Mouse (Mus musculus) embryonic facial prominence, embryonic 15.5 days (tissue): ENCODE measurements at regions not wholly inside any gene's neighbourhood (a gene's known extent, or its start where the extent isn't known, plus 50 kb on each side); places are given as distances from the start of the nearest gene placed in this dataset.

ENCODE experiments used
- ATAC-seq: fragments of 200-750 bp; cut with Nextera tagmentation; 2 replicates; pipeline ENCODE4 v1.8.0; 2017; ENCODE audit warnings: low read depth, moderate TSS enrichment; ENCODE audit not compliant: insufficient number of reproducible peaks, low FRiP score, low TSS enrichment
- H3K27ac ChIP-seq: fragments of 300-500 bp; sonication (generic); replicated peaks from 2 replicates; pipeline ENCODE4 v1.5.1; 2015; ENCODE audit warnings: mild to moderate bottlenecking, inconsistent platforms
- H3K27me3 ChIP-seq: fragments of 300-500 bp; sonication (generic); 2 replicates; pipeline ENCODE4 v1.6.1; 2015; ENCODE audit warnings: inconsistent platforms
- H3K36me3 ChIP-seq: fragments of 300-500 bp; sonication (generic); 2 replicates; pipeline ENCODE4 v1.6.1; 2015; ENCODE audit warnings: mild to moderate bottlenecking, inconsistent platforms
- H3K4me1 ChIP-seq: fragments of 300-500 bp; sonication (generic); 2 replicates; pipeline ENCODE4 v1.6.1; 2015; ENCODE audit warnings: inconsistent platforms
- H3K4me2 ChIP-seq: fragments of 300-500 bp; sonication (generic); replicated peaks from 2 replicates; pipeline ENCODE4 v1.6.1; 2015; ENCODE audit warnings: mild to moderate bottlenecking, inconsistent platforms
- H3K4me3 ChIP-seq: fragments of 300-500 bp; sonication (generic); replicated peaks from 2 replicates; pipeline ENCODE4 v1.5.1; 2015; ENCODE audit warnings: mild to moderate bottlenecking, inconsistent platforms
- H3K9ac ChIP-seq: fragments of 300-500 bp; sonication (generic); 2 replicates; pipeline ENCODE4 v1.6.1; 2015; ENCODE audit warnings: inconsistent platforms
- H3K9me3 ChIP-seq: fragments of 300-500 bp; sonication (generic); replicated peaks from 2 replicates; pipeline ENCODE4 v1.6.1; 2016; ENCODE audit warnings: inconsistent platforms
- WGBS: fragments of 180-500 bp; shearing (Covaris S2); methylation state at CpG from one replicate; pipeline ENCODE4 v1.1.7; 2015; 5-methylcytosine and 5-hydroxymethylcytosine counted together

DNA sequence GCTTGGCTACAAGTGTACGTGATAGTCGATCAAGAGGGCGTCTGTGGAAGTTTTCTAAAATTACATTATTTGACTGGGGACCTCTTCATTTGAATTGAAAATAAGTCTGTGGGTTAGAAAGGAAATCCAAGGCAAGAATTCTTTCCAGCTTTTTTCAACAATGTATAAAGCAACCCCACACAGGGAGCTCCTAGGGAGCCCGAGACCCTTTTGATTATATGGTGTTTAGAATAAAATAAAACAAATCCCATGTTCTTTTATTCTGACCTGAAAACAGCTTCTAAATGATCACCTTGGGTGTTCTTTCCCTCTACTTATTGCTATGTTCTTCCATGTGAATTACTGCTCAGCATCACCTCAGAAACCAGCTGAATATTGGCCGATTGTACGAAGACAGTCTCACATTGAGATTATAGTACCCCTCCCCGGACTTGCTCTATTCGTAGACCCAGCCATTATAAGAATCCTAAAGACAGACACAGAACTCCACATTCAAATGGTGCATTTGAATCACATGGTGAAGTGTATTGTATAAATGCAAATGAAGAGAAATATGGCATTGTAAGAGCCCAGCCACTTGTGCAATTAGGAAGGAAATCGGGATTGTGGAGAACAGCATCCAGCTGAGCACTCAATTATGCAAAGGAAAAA is 236.3 kb upstream of the Map3k7 start:
- WGBS = 78% methylated on average over 9 of the region's 9 CpGs

DNA sequence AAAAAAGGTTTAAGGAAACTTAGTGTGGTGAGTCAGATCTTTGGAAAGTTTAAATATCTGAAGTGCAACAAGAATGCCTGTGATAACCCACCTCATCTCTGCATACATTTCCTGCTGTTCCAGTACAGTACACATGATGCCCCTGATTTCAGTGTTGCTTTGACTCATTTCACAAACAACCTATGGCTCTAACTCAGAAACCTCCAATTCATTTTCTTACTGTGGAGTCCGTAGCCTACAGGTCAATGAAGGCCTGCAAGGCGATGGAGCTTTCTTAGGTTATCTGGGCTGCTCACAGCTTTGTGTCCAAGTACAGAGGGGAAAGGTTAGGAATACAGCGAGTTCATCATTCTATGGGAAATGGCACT is 235.8 kb upstream of the Map3k7 start:
- Histone ChIP-seq H3K36me3 (no peaks in the 10 kb centered on the region), H3K9me3 (no peaks in the 10 kb centered on the region), H3K9ac (no peak overlapping the region), H3K4me2 (no peak overlapping the region), H3K27me3 (no peaks in the 10 kb centered on the region), H3K4me3 (no peak overlapping the region), H3K4me1 (no peaks in the 10 kb centered on the region), H3K27ac (no peak overlapping the region)
- ATAC-seq = no peak
- WGBS = 96% methylated on average over 3 of the region's 3 CpGs

More for the DNA sequence above, 236.3 kb upstream of the Map3k7 start:
- H3K36me3 ChIP-seq = no peaks in the 10 kb centered on the region
- H3K9ac ChIP-seq = no peak overlapping the region
- H3K4me3 ChIP-seq = no peak overlapping the region
- no peaks in the 10 kb centered on the region for H3K4me1 ChIP-seq
- no peak overlapping the region for H3K27ac ChIP-seq
- no peak overlapping the region for H3K4me2 ChIP-seq
- H3K27me3 ChIP-seq = no peaks in the 10 kb centered on the region
- no peaks in the 10 kb centered on the region for H3K9me3 ChIP-seq
- ATAC-seq = no peak

DNA sequence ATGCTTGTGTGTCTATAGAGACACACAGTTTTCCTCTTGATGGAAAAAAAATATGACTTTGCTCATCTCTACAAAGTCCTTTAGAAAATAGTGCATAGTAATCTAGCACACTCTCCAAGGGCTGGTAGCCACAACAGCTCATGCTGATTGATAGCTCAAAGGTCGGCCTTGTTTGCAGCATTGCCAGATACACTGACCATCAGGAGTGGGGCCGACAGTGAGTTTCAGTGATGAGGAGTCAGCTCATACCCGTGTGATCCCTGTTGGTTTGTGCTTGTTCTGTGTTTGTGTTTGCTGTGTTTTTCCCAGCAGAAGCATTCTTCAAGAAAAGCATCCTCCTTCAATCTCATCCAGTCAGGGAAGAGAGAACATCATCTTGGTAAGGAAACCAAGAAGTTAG is 220.1 kb upstream of the Map3k7 start:
- Histone ChIP-seq H3K4me1 (no peaks in the 10 kb centered on the region), H3K4me3 (no peak overlapping the region), H3K4me2 (no peak overlapping the region), H3K9me3 (no peaks in the 10 kb centered on the region), H3K27me3 (no peaks in the 10 kb centered on the region), H3K9ac (no peak overlapping the region), H3K27ac (no peak overlapping the region), H3K36me3 (no peaks in the 10 kb centered on the region)
- WGBS = 71% methylated on average over 3 of the region's 3 CpGs
- ATAC-seq = no peak

DNA sequence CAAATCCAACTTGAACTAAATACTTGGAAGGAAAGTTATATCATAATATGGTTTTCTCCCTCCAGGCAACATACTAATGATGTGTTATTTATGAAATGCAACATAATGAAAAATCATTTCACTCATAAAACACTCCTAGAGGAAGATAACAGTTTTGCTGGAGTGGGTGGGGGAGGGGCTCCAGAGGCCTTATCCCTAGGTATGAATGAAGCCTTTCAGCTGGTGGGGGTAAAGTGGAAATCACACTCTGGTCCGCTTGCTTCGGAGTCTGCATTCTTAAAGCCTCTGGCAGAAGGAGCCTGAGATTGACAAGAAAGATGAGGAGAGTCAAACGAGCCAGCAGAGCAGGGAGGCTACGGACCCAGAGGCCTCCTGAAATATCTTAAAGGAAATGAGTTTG is 219.5 kb upstream of the Map3k7 start:
- Histone ChIP-seq H3K4me3 (no peak overlapping the region), H3K4me2 (no peak overlapping the region), H3K36me3 (no peaks in the 10 kb centered on the region), H3K9ac (no peak overlapping the region), H3K27ac (no peak overlapping the region), H3K9me3 (no peaks in the 10 kb centered on the region), H3K4me1 (no peaks in the 10 kb centered on the region), H3K27me3 (no peaks in the 10 kb centered on the region)
- 30% methylated on average over 4 of the region's 4 CpGs for WGBS
- ATAC-seq = no peak

DNA sequence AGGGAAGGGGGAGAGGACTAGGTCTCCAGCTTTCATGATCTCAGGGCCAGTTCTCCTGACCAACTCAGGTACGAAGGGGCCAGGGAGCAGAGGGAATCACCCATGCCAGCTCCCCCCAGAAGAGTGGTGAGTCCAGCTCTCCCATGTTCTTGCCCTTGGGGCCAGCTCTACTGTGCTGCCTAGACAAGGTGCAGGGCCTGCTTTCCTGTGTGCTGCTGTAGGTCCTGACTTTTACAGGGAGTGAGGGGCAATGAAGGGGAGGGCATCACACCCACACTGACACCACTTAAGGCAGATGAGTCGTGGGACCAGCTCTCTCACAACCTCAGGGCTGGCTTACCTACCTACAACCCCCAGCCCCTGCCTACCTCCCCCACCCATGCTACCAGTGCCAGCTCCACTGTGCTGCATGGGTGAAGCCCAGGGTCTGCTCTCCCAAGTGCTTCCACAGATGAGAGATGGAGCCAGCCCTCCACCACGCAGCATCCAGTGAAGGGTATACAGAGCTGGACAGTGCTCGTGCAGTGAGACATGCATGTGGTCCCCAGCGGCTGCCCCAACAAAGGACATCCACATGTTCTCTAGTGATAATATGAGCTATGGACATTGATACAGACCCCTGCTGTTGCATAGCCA is 210.1 kb upstream of the Map3k7 start:
- WGBS = 89% methylated on average over 5 of the region's 5 CpGs
- no peak for ATAC-seq
- Histone ChIP-seq H3K27me3 (no peaks in the 10 kb centered on the region), H3K36me3 (no peaks in the 10 kb centered on the region), H3K4me2 (no peak overlapping the region), H3K4me3 (no peak overlapping the region), H3K9ac (no peak overlapping the region), H3K9me3 (no peaks in the 10 kb centered on the region), H3K27ac (no peak overlapping the region), H3K4me1 (no peaks in the 10 kb centered on the region)

DNA sequence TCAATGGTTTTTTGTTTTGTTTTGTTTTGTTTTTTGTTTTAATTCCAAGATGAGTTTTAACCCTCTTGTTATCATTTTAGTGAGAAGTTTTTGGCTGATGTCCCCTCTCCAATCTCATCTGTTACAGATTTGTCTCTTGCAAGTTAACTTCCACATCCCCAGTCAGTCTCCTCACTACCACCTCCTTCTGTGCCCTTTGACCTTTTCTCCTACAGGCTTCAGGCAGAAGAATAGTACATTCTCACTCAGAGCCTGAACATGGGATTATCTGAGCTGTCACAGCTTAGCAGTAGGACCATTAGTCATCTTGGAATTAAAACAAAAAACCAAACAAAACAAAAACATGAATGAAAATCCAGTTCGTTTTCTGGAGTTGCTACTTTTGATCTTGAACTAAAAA is 206.8 kb upstream of the Map3k7 start:
- Histone ChIP-seq H3K36me3 (no peaks in the 10 kb centered on the region), H3K4me1 (no peaks in the 10 kb centered on the region), H3K27ac (no peak overlapping the region), H3K9me3 (no peaks in the 10 kb centered on the region), H3K9ac (no peak overlapping the region), H3K4me2 (no peak overlapping the region), H3K27me3 (no peaks in the 10 kb centered on the region), H3K4me3 (no peak overlapping the region)
- WGBS = 29% methylated on average over 1 of the region's 1 CpGs
- ATAC-seq = no peak

DNA sequence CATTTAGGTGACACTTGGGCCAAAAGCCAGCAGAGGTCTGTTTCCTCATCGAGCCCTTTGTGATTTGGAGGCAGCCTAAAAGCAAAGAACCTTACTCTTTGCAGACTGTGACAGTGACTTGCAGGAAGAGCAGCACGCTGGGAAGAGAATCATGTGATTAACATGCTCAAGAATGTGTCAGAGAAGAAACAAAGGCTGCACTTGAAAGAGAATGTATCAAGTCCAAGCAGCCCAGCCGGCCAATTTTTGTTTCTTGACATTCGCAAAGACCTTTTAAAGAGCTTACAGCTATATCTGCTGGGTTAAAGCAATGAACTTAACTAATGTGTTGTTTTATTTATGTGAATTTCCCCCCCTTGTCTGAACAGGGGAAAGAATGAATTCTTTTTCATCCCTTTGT is 203.8 kb upstream of the Map3k7 start:
- Histone ChIP-seq H3K27me3 (no peaks in the 10 kb centered on the region), H3K36me3 (no peaks in the 10 kb centered on the region), H3K9me3 (no peaks in the 10 kb centered on the region), H3K27ac (no peak overlapping the region), H3K9ac (no peak overlapping the region), H3K4me3 (no peak overlapping the region), H3K4me1 (no peaks in the 10 kb centered on the region), H3K4me2 (no peak overlapping the region)
- ATAC-seq = no peak
- 53% methylated on average over 4 of the region's 4 CpGs for WGBS

DNA sequence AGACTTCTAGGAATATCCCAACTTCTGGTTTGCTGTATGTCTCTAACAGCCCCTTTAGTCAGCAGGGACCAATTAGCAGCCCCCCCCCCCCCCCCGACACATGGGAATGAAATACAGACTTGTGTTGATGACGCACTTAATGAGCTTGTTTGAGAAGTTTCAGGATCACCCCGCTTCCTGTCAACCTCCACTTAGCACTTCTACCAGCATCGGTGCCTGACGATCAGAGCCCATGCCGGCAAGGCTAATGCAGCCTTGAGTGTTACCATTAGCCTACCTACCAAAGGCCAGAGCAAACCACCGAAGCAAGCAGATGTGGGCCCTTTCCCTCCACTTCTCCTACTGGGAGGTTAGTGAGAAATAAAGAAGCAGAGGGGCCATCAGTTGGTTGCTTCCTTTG is 201.7 kb upstream of the Map3k7 start:
- 37% methylated on average over 7 of the region's 7 CpGs for WGBS
- no peaks in the 10 kb centered on the region for H3K36me3 ChIP-seq
- no peak overlapping the region for H3K4me3 ChIP-seq
- H3K4me1 ChIP-seq = no peaks in the 10 kb centered on the region
- H3K4me2 ChIP-seq = no peak overlapping the region
- no peaks in the 10 kb centered on the region for H3K27me3 ChIP-seq
- H3K9me3 ChIP-seq = no peaks in the 10 kb centered on the region
- no peak for ATAC-seq
- no peak overlapping the region for H3K27ac ChIP-seq
- no peak overlapping the region for H3K9ac ChIP-seq

DNA sequence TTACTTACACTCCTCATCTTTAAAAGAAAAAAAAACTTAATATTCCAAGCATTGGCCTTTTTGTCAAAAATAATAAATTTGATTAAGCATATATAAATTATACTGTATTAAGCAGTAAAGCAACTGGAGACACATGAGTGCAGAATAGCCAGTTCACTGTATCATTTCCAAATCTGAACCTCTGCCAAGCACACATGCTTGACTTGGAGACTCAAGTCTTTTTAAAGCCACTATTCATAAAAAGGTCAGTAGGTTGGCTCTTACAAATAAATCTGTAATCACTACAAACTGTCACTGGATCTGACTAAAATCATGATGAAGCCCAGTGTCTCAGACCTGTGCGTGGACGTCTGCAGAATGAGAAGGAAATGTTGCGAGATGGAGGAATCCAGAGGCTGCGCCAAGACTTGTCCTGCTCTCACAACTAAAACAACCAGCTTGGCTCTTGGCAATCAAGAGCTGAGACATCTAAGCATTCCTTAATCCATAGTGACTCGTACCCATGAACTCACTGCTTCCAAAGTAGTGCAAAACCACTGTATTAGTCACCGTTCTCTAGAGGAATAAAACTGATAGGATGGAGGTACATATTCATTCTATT is 195.8 kb upstream of the Map3k7 start:
- Histone ChIP-seq H3K27ac (no peak overlapping the region), H3K9ac (no peak overlapping the region), H3K4me3 (no peak overlapping the region), H3K4me2 (no peak overlapping the region), H3K9me3 (no peaks in the 10 kb centered on the region), H3K27me3 (no peaks in the 10 kb centered on the region), H3K4me1 (no peaks in the 10 kb centered on the region), H3K36me3 (no peaks in the 10 kb centered on the region)
- no peak; the same call in 1 of the 2 replicates for ATAC-seq
- 33% methylated on average over 6 of the region's 6 CpGs for WGBS

DNA sequence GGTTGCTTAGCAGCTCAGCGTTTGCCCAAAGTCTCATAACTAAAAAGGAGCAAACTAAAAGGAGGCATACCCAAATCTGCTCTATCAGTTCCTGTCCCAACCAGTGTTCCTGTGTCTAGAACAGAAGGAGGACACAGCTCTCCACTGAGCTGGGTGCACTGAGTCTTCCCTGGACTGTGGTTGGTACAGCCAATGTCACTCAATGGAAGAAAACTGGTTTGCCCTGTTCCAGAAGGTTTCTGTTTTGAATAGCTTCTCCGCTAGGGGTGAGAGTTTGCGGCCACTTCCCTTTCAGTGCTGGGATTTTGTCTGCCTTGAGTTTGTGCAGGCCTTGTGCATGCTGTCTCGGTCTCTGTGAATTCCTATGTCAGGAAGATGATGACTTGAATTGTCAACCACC is 194.6 kb upstream of the Map3k7 start:
- Histone ChIP-seq H3K27me3 (no peaks in the 10 kb centered on the region), H3K9me3 (no peaks in the 10 kb centered on the region), H3K27ac (no peak overlapping the region), H3K9ac (no peak overlapping the region), H3K4me2 (no peak overlapping the region), H3K4me3 (no peak overlapping the region), H3K4me1 (no peaks in the 10 kb centered on the region), H3K36me3 (no peaks in the 10 kb centered on the region)
- WGBS = 72% methylated on average over 4 of the region's 4 CpGs
- ATAC-seq = no peak

DNA sequence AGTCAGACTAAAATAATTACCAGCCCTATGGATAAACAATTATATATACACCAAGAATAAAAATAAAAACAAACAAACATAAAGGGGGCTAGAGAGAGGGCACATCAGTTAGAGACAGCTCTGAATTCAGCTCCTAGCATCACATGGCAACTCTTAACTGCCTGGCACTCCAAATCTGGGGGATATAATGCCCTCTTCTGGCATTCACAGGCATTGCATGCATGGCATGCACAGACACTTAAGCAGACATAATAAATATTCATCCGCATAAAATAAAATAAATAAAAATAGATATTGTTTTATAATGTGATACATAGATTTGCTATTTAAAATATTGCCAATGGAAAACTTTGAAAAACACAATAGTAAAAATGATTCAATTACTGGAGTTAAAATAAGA is 177.6 kb upstream of the Map3k7 start:
- Histone ChIP-seq H3K4me2 (no peak overlapping the region), H3K36me3 (no peaks in the 10 kb centered on the region), H3K4me3 (no peak overlapping the region), H3K4me1 (no peaks in the 10 kb centered on the region), H3K9me3 (no peaks in the 10 kb centered on the region), H3K9ac (no peak overlapping the region), H3K27ac (no peak overlapping the region), H3K27me3 (no peaks in the 10 kb centered on the region)
- no peak for ATAC-seq
- WGBS = 84% methylated on average over 1 of the region's 1 CpGs
